Mouse (Mus musculus) MEL (cell line): ENCODE data around the gene Dedd.

Experiments used
- CHD1 ChIP-seq: IDR thresholded peaks from 2 replicates; pipeline ENCODE4 v1.6.1; 2012; ENCODE audit warnings: low read depth, mild to moderate bottlenecking, inconsistent platforms, low read length, improper control_type of control experiment
- MYB ChIP-seq: IDR thresholded peaks from 2 replicates; pipeline ENCODE4 v1.6.1; 2011; ENCODE audit warnings: mild to moderate bottlenecking, low read depth, low read length, improper control_type of control experiment

- TF ChIP-seq MYB (no peak), CHD1 (no peak)
Measured at GRCm38 (mm10) chr1:171298226-171298625, 30.7 kb upstream of the Dedd start.
